Mouse (Mus musculus): ENCODE measurements at regions not wholly inside any gene's neighbourhood (a gene's known extent, or its start where the extent isn't known, plus 50 kb on each side); places are given as distances from the start of the nearest gene placed in this dataset.

- 88% methylated on average over 7 of the region's 7 CpGs for WGBS
- no peak for ATAC-seq
These were observed 88.8 kb upstream of the Tlk1 start for GRCm38 (mm10) chr2:70914372-70914771.

GRCm38 (mm10) chr2:70909401-70909800 is 83.9 kb upstream of the Tlk1 start:
- Histone ChIP-seq H3K9ac (ENCODE audit: low read depth, low read length) (no peak overlapping the region), H3K4me2 (ENCODE audit: low read length) (no peak overlapping the region), H3K4me1 (ENCODE audit: control insufficient read depth, insufficient read depth, low read depth, low read length) (peaks cover 8% of the 10 kb centered on the region), H3K9me3 (ENCODE audit: control insufficient read depth, low read length) (no peaks in the 10 kb centered on the region), H3K36me3 (ENCODE audit: control insufficient read depth, insufficient read depth, low read length) (no peaks in the 10 kb centered on the region), H3K4me3 (ENCODE audit: low read length) (no peak overlapping the region), H3K27me3 (replicated peaks; ENCODE audit: control insufficient read depth, insufficient read depth, low read length) (no peaks in the 10 kb centered on the region), H3K27ac (ENCODE audit: low read depth, low read length) (no peak overlapping the region)
- 76% methylated on average over 1 of the region's 1 CpGs for WGBS
- no peak for ATAC-seq

More at GRCm38 (mm10) chr2:70914372-70914771, 88.8 kb upstream of the Tlk1 start:
- Histone ChIP-seq H3K36me3 (ENCODE audit: control insufficient read depth, insufficient read depth, low read length) (no peaks in the 10 kb centered on the region), H3K27me3 (replicated peaks; ENCODE audit: control insufficient read depth, insufficient read depth, low read length) (no peaks in the 10 kb centered on the region), H3K4me2 (ENCODE audit: low read length) (no peak overlapping the region), H3K4me1 (ENCODE audit: control insufficient read depth, insufficient read depth, low read depth, low read length) (no peaks in the 10 kb centered on the region), H3K4me3 (ENCODE audit: low read length) (no peak overlapping the region), H3K9ac (ENCODE audit: low read depth, low read length) (no peak overlapping the region), H3K9me3 (ENCODE audit: control insufficient read depth, low read length) (no peaks in the 10 kb centered on the region), H3K27ac (ENCODE audit: low read depth, low read length) (no peak overlapping the region)

GRCm38 (mm10) chr2:70908579-70908978 is 83.1 kb upstream of the Tlk1 start:
- Histone ChIP-seq H3K4me3 (ENCODE audit: low read length) (no peak overlapping the region), H3K9me3 (ENCODE audit: control insufficient read depth, low read length) (no peaks in the 10 kb centered on the region), H3K27me3 (replicated peaks; ENCODE audit: control insufficient read depth, insufficient read depth, low read length) (no peaks in the 10 kb centered on the region), H3K4me2 (ENCODE audit: low read length) (no peak overlapping the region), H3K4me1 (ENCODE audit: control insufficient read depth, insufficient read depth, low read depth, low read length) (peaks cover 8% of the 10 kb centered on the region), H3K27ac (ENCODE audit: low read depth, low read length) (0 out of 2 replicates have a peak overlapping the region, but pooled peaks have one; percentile 17), H3K36me3 (ENCODE audit: control insufficient read depth, insufficient read depth, low read length) (no peaks in the 10 kb centered on the region), H3K9ac (ENCODE audit: low read depth, low read length) (no peak overlapping the region)
- no peak for ATAC-seq
- WGBS: 75% methylated on average over 1 of the region's 1 CpGs

GRCm38 (mm10) chr2:70906216-70906615 is 80.7 kb upstream of the Tlk1 start:
- peaks cover 8% of the 10 kb centered on the region for H3K4me1 ChIP-seq (ENCODE audit: control insufficient read depth, insufficient read depth, low read depth, low read length)
- no peak overlapping the region for H3K9ac ChIP-seq (ENCODE audit: low read depth, low read length)
- no peak for ATAC-seq

GRCm38 (mm10) chr2:70904429-70904828 is 78.9 kb upstream of the Tlk1 start:
- no peak for ATAC-seq
- whole genome bisulfite sequencing: 93% methylated on average over 5 of the region's 5 CpGs
- no peaks in the 10 kb centered on the region for H3K9me3 ChIP-seq (ENCODE audit: control insufficient read depth, low read length)

More at GRCm38 (mm10) chr2:70906216-70906615, 80.7 kb upstream of the Tlk1 start:
- Histone ChIP-seq H3K36me3 (ENCODE audit: control insufficient read depth, insufficient read depth, low read length) (no peaks in the 10 kb centered on the region), H3K9me3 (ENCODE audit: control insufficient read depth, low read length) (no peaks in the 10 kb centered on the region), H3K4me3 (ENCODE audit: low read length) (no peak overlapping the region), H3K4me2 (ENCODE audit: low read length) (no peak overlapping the region), H3K27me3 (replicated peaks; ENCODE audit: control insufficient read depth, insufficient read depth, low read length) (no peaks in the 10 kb centered on the region), H3K27ac (ENCODE audit: low read depth, low read length) (no peak overlapping the region)
- 67% methylated on average over 3 of the region's 3 CpGs for WGBS

GRCm38 (mm10) chr2:70902196-70902595 is 76.7 kb upstream of the Tlk1 start:
- 91% methylated on average over 3 of the region's 3 CpGs for WGBS
- Histone ChIP-seq H3K4me2 (ENCODE audit: low read length) (no peak overlapping the region), H3K9ac (ENCODE audit: low read depth, low read length) (no peak overlapping the region), H3K9me3 (ENCODE audit: control insufficient read depth, low read length) (no peaks in the 10 kb centered on the region), H3K4me1 (ENCODE audit: control insufficient read depth, insufficient read depth, low read depth, low read length) (no peaks in the 10 kb centered on the region), H3K27me3 (replicated peaks; ENCODE audit: control insufficient read depth, insufficient read depth, low read length) (no peaks in the 10 kb centered on the region), H3K27ac (ENCODE audit: low read depth, low read length) (no peak overlapping the region), H3K4me3 (ENCODE audit: low read length) (no peak overlapping the region), H3K36me3 (ENCODE audit: control insufficient read depth, insufficient read depth, low read length) (no peaks in the 10 kb centered on the region)
- no peak for ATAC-seq

More at GRCm38 (mm10) chr2:70904429-70904828, 78.9 kb upstream of the Tlk1 start:
- no peaks in the 10 kb centered on the region for H3K27me3 ChIP-seq (replicated peaks; ENCODE audit: control insufficient read depth, insufficient read depth, low read length)
- no peak overlapping the region for H3K9ac ChIP-seq (ENCODE audit: low read depth, low read length)
- H3K4me1 ChIP-seq (ENCODE audit: control insufficient read depth, insufficient read depth, low read depth, low read length): peaks cover 8% of the 10 kb centered on the region
- H3K27ac ChIP-seq (ENCODE audit: low read depth, low read length): no peak overlapping the region
- no peak overlapping the region for H3K4me3 ChIP-seq (ENCODE audit: low read length)
- H3K36me3 ChIP-seq (ENCODE audit: control insufficient read depth, insufficient read depth, low read length): no peaks in the 10 kb centered on the region
- no peak overlapping the region for H3K4me2 ChIP-seq (ENCODE audit: low read length)

- Histone ChIP-seq H3K36me3 (ENCODE audit: control insufficient read depth, insufficient read depth, low read length) (no peaks in the 10 kb centered on the region), H3K4me1 (ENCODE audit: control insufficient read depth, insufficient read depth, low read depth, low read length) (no peaks in the 10 kb centered on the region), H3K4me3 (ENCODE audit: low read length) (no peak overlapping the region), H3K27ac (ENCODE audit: low read depth, low read length) (0 out of 2 replicates have a peak overlapping the region, but pooled peaks have one; percentile 34), H3K27me3 (replicated peaks; ENCODE audit: control insufficient read depth, insufficient read depth, low read length) (no peaks in the 10 kb centered on the region), H3K9me3 (ENCODE audit: control insufficient read depth, low read length) (no peaks in the 10 kb centered on the region), H3K4me2 (ENCODE audit: low read length) (no peak overlapping the region), H3K9ac (ENCODE audit: low read depth, low read length) (no peak overlapping the region)
- ATAC-seq: peak; percentile 78
- WGBS: 70% methylated on average over 14 of the region's 14 CpGs
These were observed 76.0 kb upstream of the Tlk1 start for GRCm38 (mm10) chr2:70901479-70901878.

GRCm38 (mm10) chr2:70899056-70899455 is 73.5 kb upstream of the Tlk1 start:
- no peak overlapping the region for H3K9ac ChIP-seq (ENCODE audit: low read depth, low read length)
- H3K9me3 ChIP-seq (ENCODE audit: control insufficient read depth, low read length): no peaks in the 10 kb centered on the region
- no peak for ATAC-seq
- 88% methylated on average over 4 of the region's 4 CpGs for WGBS
- H3K27me3 ChIP-seq (replicated peaks; ENCODE audit: control insufficient read depth, insufficient read depth, low read length): no peaks in the 10 kb centered on the region
- H3K36me3 ChIP-seq (ENCODE audit: control insufficient read depth, insufficient read depth, low read length): no peaks in the 10 kb centered on the region
- no peak overlapping the region for H3K27ac ChIP-seq (ENCODE audit: low read depth, low read length)
- no peak overlapping the region for H3K4me2 ChIP-seq (ENCODE audit: low read length)
- H3K4me3 ChIP-seq (ENCODE audit: low read length): no peak overlapping the region
- H3K4me1 ChIP-seq (ENCODE audit: control insufficient read depth, insufficient read depth, low read depth, low read length): no peaks in the 10 kb centered on the region

- WGBS: 72% methylated on average over 9 of the region's 9 CpGs
- no peak overlapping the region for H3K4me2 ChIP-seq (ENCODE audit: low read length)
- no peak overlapping the region for H3K9ac ChIP-seq (ENCODE audit: low read depth, low read length)
- H3K9me3 ChIP-seq (ENCODE audit: control insufficient read depth, low read length): no peaks in the 10 kb centered on the region
- H3K27ac ChIP-seq (ENCODE audit: low read depth, low read length): no peak overlapping the region
- ATAC-seq: no peak
- no peaks in the 10 kb centered on the region for H3K36me3 ChIP-seq (ENCODE audit: control insufficient read depth, insufficient read depth, low read length)
- no peaks in the 10 kb centered on the region for H3K4me1 ChIP-seq (ENCODE audit: control insufficient read depth, insufficient read depth, low read depth, low read length)
- no peaks in the 10 kb centered on the region for H3K27me3 ChIP-seq (replicated peaks; ENCODE audit: control insufficient read depth, insufficient read depth, low read length)
- no peak overlapping the region for H3K4me3 ChIP-seq (ENCODE audit: low read length)
These were observed 72.9 kb upstream of the Tlk1 start for GRCm38 (mm10) chr2:70898396-70898795.

GRCm38 (mm10) chr2:70897373-70897772 is 71.8 kb upstream of the Tlk1 start:
- no peak overlapping the region for H3K9ac ChIP-seq (ENCODE audit: low read depth, low read length)
- ATAC-seq: no peak
- H3K4me3 ChIP-seq (ENCODE audit: low read length): no peak overlapping the region

More at GRCm38 (mm10) chr2:70897373-70897772, 71.8 kb upstream of the Tlk1 start:
- Histone ChIP-seq H3K4me1 (ENCODE audit: control insufficient read depth, insufficient read depth, low read depth, low read length) (no peaks in the 10 kb centered on the region), H3K36me3 (ENCODE audit: control insufficient read depth, insufficient read depth, low read length) (no peaks in the 10 kb centered on the region), H3K27ac (ENCODE audit: low read depth, low read length) (no peak overlapping the region), H3K27me3 (replicated peaks; ENCODE audit: control insufficient read depth, insufficient read depth, low read length) (no peaks in the 10 kb centered on the region), H3K4me2 (ENCODE audit: low read length) (no peak overlapping the region), H3K9me3 (ENCODE audit: control insufficient read depth, low read length) (no peaks in the 10 kb centered on the region)
- 85% methylated on average over 8 of the region's 8 CpGs for WGBS

Measured in hindbrain, embryonic 16.5 days (tissue).